Mouse (Mus musculus) skeletal muscle tissue, adult 2 months (tissue): Measurements from ENCODE around the gene Iqsec1.
"Not testable (repeated sequence)": the region's sequence is repeated elsewhere in the genome, so short reads cannot be mapped to it uniquely, and the experiment has no call there.

ENCODE experiments used
- DNase-seq: peaks from one replicate; pipeline ENCODE4 v3.0.0-alpha.2; 2012; ENCODE audit warnings: low read depth, low spot score

The Iqsec1 gene

GRCm38 (mm10) chr6:90662148-90662547, 326.3 kb downstream of the Iqsec1 start:
- no peak for DNase-seq

- DNase-seq: no peak
Observed at GRCm38 (mm10) chr6:90661029-90661399, 327.5 kb downstream of the Iqsec1 start.

GRCm38 (mm10) chr6:90660398-90661028, 328.0 kb downstream of the Iqsec1 start:
- DNase-seq: no peak

- DNase-seq: no peak
Observed at GRCm38 (mm10) chr6:90659913-90660312, 328.6 kb downstream of the Iqsec1 start.

GRCm38 (mm10) chr6:90656344-90656850, 332.1 kb downstream of the Iqsec1 start:
- not testable (repeated sequence) for DNase-seq

GRCm38 (mm10) chr6:90653736-90654135, 334.7 kb downstream of the Iqsec1 start:
- peak; percentile 58 for DNase-seq

GRCm38 (mm10) chr6:90650634-90651033, 337.9 kb downstream of the Iqsec1 start:
- DNase-seq: no peak

- no peak for DNase-seq
Observed at GRCm38 (mm10) chr6:90649279-90649678, 339.2 kb downstream of the Iqsec1 start.

GRCm38 (mm10) chr6:90648391-90648790, 340.1 kb downstream of the Iqsec1 start:
- DNase-seq: no peak

GRCm38 (mm10) chr6:90644965-90645364, 343.5 kb downstream of the Iqsec1 start:
- no peak for DNase-seq

GRCm38 (mm10) chr6:90643057-90643456, 345.4 kb downstream of the Iqsec1 start:
- no peak for DNase-seq

GRCm38 (mm10) chr6:90635611-90636010, 352.9 kb downstream of the Iqsec1 start:
- no peak for DNase-seq

GRCm38 (mm10) chr6:90635081-90635480, 353.4 kb downstream of the Iqsec1 start:
- no peak for DNase-seq

GRCm38 (mm10) chr6:90632526-90632925, 356.0 kb downstream of the Iqsec1 start:
- DNase-seq: not testable (repeated sequence)

- DNase-seq: no peak
Observed at GRCm38 (mm10) chr6:90630427-90630826, 358.1 kb downstream of the Iqsec1 start.

- DNase-seq: no peak
Observed at GRCm38 (mm10) chr6:90629506-90629905, 359.0 kb downstream of the Iqsec1 start.

GRCm38 (mm10) chr6:90627556-90627955, 360.9 kb downstream of the Iqsec1 start:
- DNase-seq: no peak

- no peak for DNase-seq
Observed at GRCm38 (mm10) chr6:90625207-90625994, 363.1 kb downstream of the Iqsec1 start.

- peak; percentile 79 for DNase-seq
Observed at GRCm38 (mm10) chr6:90624733-90625132, 363.8 kb downstream of the Iqsec1 start.

- no peak for DNase-seq
Observed at GRCm38 (mm10) chr6:90624184-90624583, 364.3 kb downstream of the Iqsec1 start.

GRCm38 (mm10) chr6:90623456-90623836, 365.0 kb downstream of the Iqsec1 start:
- DNase-seq: no peak

- DNase-seq: no peak
Observed at GRCm38 (mm10) chr6:90622758-90623455, 365.6 kb downstream of the Iqsec1 start.

- DNase-seq: no peak
Observed at GRCm38 (mm10) chr6:90621584-90621890, 366.9 kb downstream of the Iqsec1 start.
